Mouse (Mus musculus) lung, adult 2 months (tissue): ENCODE measurements around the gene Hoxa4.

Source experiments
- CTCF ChIP-seq: fragments of 200-500 bp; IDR thresholded peaks from 2 replicates; pipeline ENCODE4 v1.5.1; 2011; ENCODE audit warnings: mild to moderate bottlenecking, low read length, control low read depth; ENCODE audit not compliant: insufficient read depth
- POLR2A ChIP-seq: fragments of 200-500 bp; IDR thresholded peaks from 2 replicates; pipeline ENCODE4 v1.6.1; 2011; ENCODE audit warnings: low read depth, mild to moderate bottlenecking, control low read depth, low read length, borderline replicate concordance; ENCODE audit errors: extremely low read depth

DNA sequence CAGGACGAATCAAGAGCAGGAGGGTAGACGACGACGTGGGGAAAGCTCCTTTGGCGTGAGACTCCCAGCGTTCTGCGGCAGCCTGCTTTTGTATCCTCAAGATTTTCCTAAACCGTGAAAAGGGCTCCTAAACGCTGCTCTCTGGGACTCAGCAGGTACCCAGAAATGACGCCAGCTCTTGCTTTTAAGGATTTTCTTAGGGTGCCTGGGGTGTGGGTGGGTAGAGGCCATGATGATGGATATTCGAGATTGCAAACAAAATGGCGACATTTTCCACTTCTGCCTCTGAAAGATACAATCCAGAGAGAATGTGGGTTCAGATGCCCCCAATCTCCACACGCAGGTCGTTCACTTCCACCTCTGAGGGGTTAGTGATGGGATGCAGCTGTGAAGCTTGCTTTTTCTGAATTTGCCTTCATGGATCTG is 23.8 kb downstream of the Hoxa4 start:
- TF ChIP-seq CTCF = no peak
- no peak for TF ChIP-seq POLR2A
